In genomic region chr11:107342432-107342831, GRCm38 (mm10) we compare ENCODE assay signal across 12 mouse cellular contexts.
DNase-seq lines count a peak whose midpoint lies in the region; ATAC-seq and TF ChIP-seq lines count a peak whose summit lies in the region.
"Had no signal": no experiment of that assay in that cellular context is flagged by ENCODE, and none has a peak within 500 bp of the region (broad histone marks: within the 10 kb centered on the region; RNA-seq: fewer than 3 reads in every experiment).

No protein-coding gene starts in this region.

- H3K27ac ChIP-seq in liver, embryonic 11.5 days (ENCODE audit: low read depth, low read length) = no peak overlapping the region
- no peak overlapping the region for H3K27ac ChIP-seq in layer of hippocampus, adult 2 months
- H3K27ac ChIP-seq in intestine, embryonic 16.5 days (ENCODE audit: low read length) = no peak overlapping the region
- H3K27ac ChIP-seq: lung, embryonic 15.5 days; midbrain, embryonic 12.5 days had no signal

- peaks cover 46% of the 10 kb centered on the region for H3K36me3 ChIP-seq in G1E (replicated peaks)
- no peaks in the 10 kb centered on the region for H3K36me3 ChIP-seq in liver, embryonic 11.5 days (ENCODE audit: control insufficient read depth, insufficient read depth, low read length)
- H3K36me3 ChIP-seq in intestine, embryonic 16.5 days (ENCODE audit: control insufficient read depth, insufficient read depth, low read length) = no peaks in the 10 kb centered on the region
- H3K36me3 ChIP-seq: lung, embryonic 15.5 days; midbrain, embryonic 12.5 days had no signal

- no peak overlapping the region for H3K4me3 ChIP-seq in G1E (ENCODE audit: low read depth, low read length)
- no peak overlapping the region for H3K4me3 ChIP-seq in liver, embryonic 11.5 days (ENCODE audit: low read depth, low read length)
- H3K4me3 ChIP-seq in layer of hippocampus, adult 2 months = no peak overlapping the region
- no peak overlapping the region for H3K4me3 ChIP-seq in intestine, embryonic 16.5 days (ENCODE audit: low read length)
- H3K4me3 ChIP-seq: lung, embryonic 15.5 days; midbrain, embryonic 12.5 days had no signal

- no peak for TF ChIP-seq CTCF in G1E (IDR thresholded peaks at IDR 0.05; ENCODE audit: low read depth, low read length)
- no peak for TF ChIP-seq CTCF in layer of hippocampus, adult 2 months (conservative IDR thresholded peaks at IDR 0.05)

- peak; percentile 43 to 64 for DNase-seq in heart, adult 9 months (ENCODE audit: low spot score in 2 of 2)
- DNase-seq in heart, postnatal 10 days = no peak
- peak; percentile 40 for DNase-seq in G1E (ENCODE audit: low spot score)
- DNase-seq in c-Kit-positive CD71-positive TER-119-positive erythroid progenitor cells, embryonic 14.5 days (ENCODE audit: low spot score) = peak; percentile 44
- no peak for DNase-seq in liver, embryonic 11.5 days (ENCODE audit: low spot score)
- no peak for DNase-seq in layer of hippocampus, adult 2 months (ENCODE audit: low spot score in 2 of 2)
- no peak for DNase-seq in cerebellum, postnatal 10 days
- DNase-seq: cerebellum, adult 18-20 months; thymus, postnatal 14 days had no signal

- H3K4me1 ChIP-seq in G1E (ENCODE audit: insufficient read depth, low read depth, low read length) = peaks cover 25% of the 10 kb centered on the region
- H3K4me1 ChIP-seq in liver, embryonic 11.5 days (replicated peaks; ENCODE audit: control insufficient read depth, insufficient read depth, low read length) = peaks cover 38% of the 10 kb centered on the region
- peaks cover 11% of the 10 kb centered on the region; the same call in 1 of the 2 replicates for H3K4me1 ChIP-seq in intestine, embryonic 16.5 days (ENCODE audit: control insufficient read depth, insufficient read depth, low read length)

- H3K4me2 ChIP-seq in liver, embryonic 11.5 days = no peak overlapping the region; the same call in 1 of the 2 replicates
- no peak overlapping the region for H3K4me2 ChIP-seq in intestine, embryonic 16.5 days (ENCODE audit: low read depth, low read length)
- H3K4me2 ChIP-seq: lung, embryonic 15.5 days; midbrain, embryonic 12.5 days had no signal

- ATAC-seq in G1E (ENCODE audit: extremely low read depth, insufficient number of reproducible peaks, low FRiP score, poor library complexity, severe bottlenecking) = peak; percentile 40
- ATAC-seq in liver, embryonic 11.5 days (replicated peaks; ENCODE audit: low FRiP score) = 0 out of 2 replicates have a peak, but pooled peaks have one; percentile 50
- ATAC-seq in intestine, embryonic 16.5 days = no peak

- H3K27me3 ChIP-seq in G1E (ENCODE audit: insufficient read depth, low read length) = no peaks in the 10 kb centered on the region
- H3K27me3 ChIP-seq in liver, embryonic 11.5 days (replicated peaks; ENCODE audit: control insufficient read depth, insufficient read depth, low read length) = no peaks in the 10 kb centered on the region
- no peaks in the 10 kb centered on the region for H3K27me3 ChIP-seq in intestine, embryonic 16.5 days (replicated peaks; ENCODE audit: control insufficient read depth, insufficient read depth, low read length)
- H3K27me3 ChIP-seq: lung, embryonic 15.5 days; midbrain, embryonic 12.5 days had no signal

- no peaks in the 10 kb centered on the region for H3K9me3 ChIP-seq in G1E (replicated peaks)
- H3K9me3 ChIP-seq in liver, embryonic 11.5 days (ENCODE audit: control insufficient read depth, low read length) = no peaks in the 10 kb centered on the region
- no peaks in the 10 kb centered on the region for H3K9me3 ChIP-seq in intestine, embryonic 16.5 days (ENCODE audit: control insufficient read depth, low read length)
- H3K9me3 ChIP-seq: lung, embryonic 15.5 days; midbrain, embryonic 12.5 days had no signal

- intact Hi-C loops in heart, postnatal 10 days (cut with DNase I) = no loop called here

- WGBS in liver, embryonic 11.5 days = 67% methylated on average over 1 of the region's 1 CpGs
- 87% methylated on average over 1 of the region's 1 CpGs for WGBS in intestine, embryonic 16.5 days

- H3K9ac ChIP-seq in liver, embryonic 11.5 days (ENCODE audit: low read depth, low read length) = no peak overlapping the region
- no peak overlapping the region for H3K9ac ChIP-seq in intestine, embryonic 16.5 days (ENCODE audit: low read depth, low read length)
- H3K9ac ChIP-seq: lung, embryonic 15.5 days; midbrain, embryonic 12.5 days had no signal

Comparison
In these comparisons a context has a peak if more than half of its experiments do, and no peak if none do; other contexts are left out.
1. DNase-seq: peak in heart, adult 9 months (2 of 2), G1E (single experiment) and c-Kit-positive CD71-positive TER-119-positive erythroid progenitor cells, embryonic 14.5 days (single experiment); none in heart, postnatal 10 days (0 of 2), liver, embryonic 11.5 days (single experiment), layer of hippocampus, adult 2 months (0 of 2) and cerebellum, postnatal 10 days (0 of 2).